In the genomic region with DNA sequence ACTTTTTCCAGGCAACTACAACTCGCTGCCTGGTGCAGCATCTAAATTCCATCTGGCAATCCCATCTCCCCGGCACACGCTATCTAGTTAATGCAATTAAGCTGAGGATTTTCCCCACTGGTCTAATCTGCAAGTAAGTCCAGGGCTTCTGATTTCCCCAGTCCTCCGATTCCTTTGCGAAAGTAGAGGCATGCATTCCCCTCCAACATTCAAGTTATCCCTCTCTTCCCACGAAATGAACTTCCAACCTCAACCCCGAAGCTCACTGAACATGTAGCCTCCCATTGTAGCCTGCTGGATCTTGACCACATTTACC, we compare ENCODE assay signal across 10 mouse cellular contexts. TPM values are rescaled to one million over a fixed set of nuclear protein-coding genes. Genes with fewer than 3 reads are reported as not detected.
DNase-seq lines count a peak whose midpoint lies in the region; ATAC-seq lines count a peak whose summit lies in the region.
"Had no signal": no experiment of that assay in that cellular context is flagged by ENCODE, and none has a peak within 500 bp of the region (broad histone marks: within the 10 kb centered on the region; RNA-seq: fewer than 3 reads in every experiment).

No protein-coding gene starts in this region.

- H3K27ac ChIP-seq in heart, embryonic 16.5 days (ENCODE audit: low read length) = no peak overlapping the region
- peak overlapping the region; percentile 79 for H3K27ac ChIP-seq in embryonic facial prominence, embryonic 10.5 days (replicated peaks)
- peak overlapping the region; percentile 95 for H3K27ac ChIP-seq in hindbrain, embryonic 15.5 days (replicated peaks)
- H3K27ac ChIP-seq in midbrain, embryonic 16.5 days (ENCODE audit: low read length) = peak overlapping the region; percentile 92

- 3% methylated on average over 7 of the region's 7 CpGs for WGBS in heart, embryonic 16.5 days
- under 1% methylated on average over 7 of the region's 7 CpGs for WGBS in embryonic facial prominence, embryonic 10.5 days
- WGBS in hindbrain, embryonic 15.5 days = 0% methylated on average over 7 of the region's 7 CpGs
- WGBS in midbrain, embryonic 16.5 days = 0% methylated on average over 7 of the region's 7 CpGs

- peak overlapping the region; percentile 90 for H3K4me2 ChIP-seq in heart, embryonic 16.5 days (ENCODE audit: low read depth, low read length)
- H3K4me2 ChIP-seq in hindbrain, embryonic 15.5 days = peak overlapping the region; percentile 93
- peak overlapping the region; percentile 87 for H3K4me2 ChIP-seq in midbrain, embryonic 16.5 days (ENCODE audit: low read length)

- H3K4me1 ChIP-seq in heart, embryonic 16.5 days (ENCODE audit: control insufficient read depth, insufficient read depth, low read length) = peaks cover 18% of the 10 kb centered on the region
- peaks cover 44% of the 10 kb centered on the region for H3K4me1 ChIP-seq in embryonic facial prominence, embryonic 10.5 days
- peaks cover 28% of the 10 kb centered on the region for H3K4me1 ChIP-seq in hindbrain, embryonic 15.5 days (replicated peaks)
- H3K4me1 ChIP-seq in midbrain, embryonic 16.5 days (ENCODE audit: control insufficient read depth, insufficient read depth, low read length) = peaks cover 20% of the 10 kb centered on the region

- H3K27me3 ChIP-seq in heart, embryonic 16.5 days (ENCODE audit: control insufficient read depth, insufficient read depth, low read length) = peaks cover 54% of the 10 kb centered on the region
- peaks cover 67% of the 10 kb centered on the region for H3K27me3 ChIP-seq in embryonic facial prominence, embryonic 10.5 days (replicated peaks; ENCODE audit: low read depth, poor library complexity, severe bottlenecking)
- no peaks in the 10 kb centered on the region for H3K27me3 ChIP-seq in hindbrain, embryonic 15.5 days
- no peaks in the 10 kb centered on the region for H3K27me3 ChIP-seq in midbrain, embryonic 16.5 days (ENCODE audit: control insufficient read depth, insufficient read depth, low read depth, low read length)

- no peak overlapping the region for H3K9ac ChIP-seq in heart, embryonic 16.5 days (ENCODE audit: low read length)
- peak overlapping the region; percentile 83 for H3K9ac ChIP-seq in hindbrain, embryonic 15.5 days
- H3K9ac ChIP-seq in midbrain, embryonic 16.5 days (ENCODE audit: low read depth, low read length) = peak overlapping the region; percentile 88

- H3K36me3 ChIP-seq in heart, embryonic 16.5 days (ENCODE audit: control insufficient read depth, insufficient read depth) = no peaks in the 10 kb centered on the region
- no peaks in the 10 kb centered on the region for H3K36me3 ChIP-seq in embryonic facial prominence, embryonic 10.5 days (replicated peaks)
- H3K36me3 ChIP-seq in hindbrain, embryonic 15.5 days = no peaks in the 10 kb centered on the region
- H3K36me3 ChIP-seq in midbrain, embryonic 16.5 days (ENCODE audit: control insufficient read depth, insufficient read depth, low read length) = no peaks in the 10 kb centered on the region

- ATAC-seq in heart, embryonic 16.5 days (replicated peaks; ENCODE audit: extremely low read depth, insufficient read depth, low FRiP score) = no peak
- no peak for ATAC-seq in hindbrain, embryonic 15.5 days (ENCODE audit: low FRiP score, low read depth)
- no peak for ATAC-seq in midbrain, embryonic 16.5 days
- no peak for ATAC-seq in erythroid progenitor cell, adult 5-6 weeks (replicated peaks; ENCODE audit: low FRiP score, poor library complexity, severe bottlenecking)

- DNase-seq in heart, adult 8-10 months (ENCODE audit: low spot score) = no peak
- peak; percentile 43 for DNase-seq in embryonic facial prominence, embryonic 10.5 days (ENCODE audit: low spot score)
- DNase-seq in urinary bladder, postnatal 25 days (ENCODE audit: low spot score) = no peak
- DNase-seq in embryo, embryonic 10 days (ENCODE audit: low spot score) = no peak

- H3K4me3 ChIP-seq in heart, embryonic 16.5 days (ENCODE audit: low read length) = peak overlapping the region; percentile 69
- peak overlapping the region; percentile 58 for H3K4me3 ChIP-seq in embryonic facial prominence, embryonic 10.5 days
- peak overlapping the region; percentile 89 for H3K4me3 ChIP-seq in hindbrain, embryonic 15.5 days
- H3K4me3 ChIP-seq in midbrain, embryonic 16.5 days (ENCODE audit: low read depth, low read length) = peak overlapping the region; percentile 87

- no peaks in the 10 kb centered on the region for H3K9me3 ChIP-seq in heart, embryonic 16.5 days (replicated peaks; ENCODE audit: control insufficient read depth, low read length)
- H3K9me3 ChIP-seq in embryonic facial prominence, embryonic 10.5 days = no peaks in the 10 kb centered on the region
- H3K9me3 ChIP-seq in hindbrain, embryonic 15.5 days = no peaks in the 10 kb centered on the region
- H3K9me3 ChIP-seq in midbrain, embryonic 16.5 days (replicated peaks; ENCODE audit: control insufficient read depth, low read length, poor library complexity, severe bottlenecking) = no peaks in the 10 kb centered on the region

RNA-seq across cellular contexts. Expression of a gene that starts 25.3 kb away (rescaled TPM):
- 1.6 and 1.9 TPM in 2 replicates for polyA plus RNA-seq in heart, embryonic 16.5 days (2015; fragmentation: Nextera tagmentation; extraction: Ambion mirVana)
- total RNA-seq in heart, adult 8-10 months (2022) = 1 to 10 TPM in 1 of 4 experiments, under 1 TPM in 3; 0.32 to 1.7 (median 0.99) TPM
- 16.9 and 22.3 TPM in 2 replicates for polyA plus RNA-seq in embryonic facial prominence, embryonic 10.5 days (2016; fragmentation: Nextera tagmentation; extraction: Ambion mirVana)
- 141 and 143 TPM in 2 replicates for polyA plus RNA-seq in hindbrain, embryonic 15.5 days (2015; fragmentation: Nextera tagmentation; extraction: Ambion mirVana)
- 158 and 161 TPM in 2 replicates for polyA plus RNA-seq in midbrain, embryonic 16.5 days (2015; fragmentation: Nextera tagmentation; extraction: Ambion mirVana)
- not detected in 2 replicates for total RNA-seq in erythroid progenitor cell, adult 5-6 weeks (2015; ENCODE audit: low replicate concordance)
- not detected in 2 replicates for total RNA-seq in erythroid progenitor cell, adult 5-6 weeks (2017; ENCODE audit: low replicate concordance)
- total RNA-seq: MEL had no signal
- polyA plus RNA-seq: erythroblast, embryonic 14.5 days had no signal
